Mouse (Mus musculus) forebrain, embryonic 13.5 days (tissue): ENCODE data around the gene Cby3. TPM values are rescaled to one million over a fixed set of nuclear protein-coding genes. Genes with fewer than 3 reads are reported as not detected.
A peak's percentile ranks its signal among the peaks of the same experiment; 100 is the strongest.

Experiments
- ATAC-seq: fragments of 200-750 bp; cut with Nextera tagmentation; 2 replicates; pipeline ENCODE4 v1.8.0; 2017
- H3K27ac ChIP-seq: fragments of 300-500 bp; sonication (generic); 2 replicates; pipeline ENCODE4 v1.5.1; 2015; ENCODE audit warnings: inconsistent platforms, mild to moderate bottlenecking, moderate library complexity
- H3K27me3 ChIP-seq: fragments of 300-500 bp; sonication (generic); 2 replicates; pipeline ENCODE4 v1.6.1; 2015; ENCODE audit warnings: mild to moderate bottlenecking, inconsistent platforms
- H3K36me3 ChIP-seq: fragments of 300-500 bp; sonication (generic); 2 replicates; pipeline ENCODE4 v1.6.1; 2015; ENCODE audit warnings: mild to moderate bottlenecking, inconsistent platforms; ENCODE audit not compliant: poor library complexity, severe bottlenecking
- H3K4me1 ChIP-seq: fragments of 300-500 bp; sonication (generic); 2 replicates; pipeline ENCODE4 v1.6.1; 2015; ENCODE audit warnings: inconsistent platforms
- H3K4me2 ChIP-seq: fragments of 300-500 bp; sonication (generic); 2 replicates; pipeline ENCODE4 v1.6.1; 2015; ENCODE audit warnings: inconsistent platforms, mild to moderate bottlenecking, moderate library complexity
- H3K4me3 ChIP-seq: fragments of 300-500 bp; sonication (generic); 2 replicates; pipeline ENCODE4 v1.5.1; 2015; ENCODE audit warnings: mild to moderate bottlenecking, inconsistent platforms
- H3K9ac ChIP-seq: fragments of 300-500 bp; sonication (generic); 2 replicates; pipeline ENCODE4 v1.6.1; 2015; ENCODE audit warnings: mild to moderate bottlenecking, inconsistent platforms
- H3K9me3 ChIP-seq: fragments of 300-500 bp; sonication (generic); replicated peaks from 2 replicates; pipeline ENCODE4 v1.6.1; 2016; ENCODE audit warnings: inconsistent platforms
- WGBS: fragments of 180-500 bp; shearing (Covaris S2); methylation state at CpG from one replicate; pipeline ENCODE4 v1.1.7; 2015; 5-methylcytosine and 5-hydroxymethylcytosine counted together
- microRNA counts: library from miRNA; unstranded; fragments of <30 nt; microRNA quantifications from one replicate; lab custom pipeline; 2016
- microRNA-seq: library from miRNA; unstranded; fragments of <30 nt; microRNA quantifications from one replicate; pipeline ENCODE4, GENCODE M21; 2016
- polyA plus RNA-seq: library from polyadenylated mRNA; unstranded; fragments of >200 nt; fragmentation: Nextera tagmentation; extraction: Ambion mirVana; gene quantifications from 2 replicates; pipeline ENCODE4 v1.2.1, GENCODE M21; 2015

The Cby3 gene
- polyA plus RNA-seq, 1 experiment from 2014 or later: 0.25 TPM

GRCm38 (mm10) chr11:50396766-50397307, 42.6 kb downstream of the Cby3 start:
- Histone ChIP-seq H3K36me3 (peaks cover 91% of the 10 kb centered on the region), H3K4me2 (no peak overlapping the region), H3K4me1 (no peaks in the 10 kb centered on the region), H3K9me3 (no peaks in the 10 kb centered on the region), H3K27ac (no peak overlapping the region), H3K9ac (no peak overlapping the region), H3K27me3 (no peaks in the 10 kb centered on the region), H3K4me3 (no peak overlapping the region)
- 85% methylated on average over 11 of the region's 11 CpGs for WGBS
- ATAC-seq: no peak

DNA sequence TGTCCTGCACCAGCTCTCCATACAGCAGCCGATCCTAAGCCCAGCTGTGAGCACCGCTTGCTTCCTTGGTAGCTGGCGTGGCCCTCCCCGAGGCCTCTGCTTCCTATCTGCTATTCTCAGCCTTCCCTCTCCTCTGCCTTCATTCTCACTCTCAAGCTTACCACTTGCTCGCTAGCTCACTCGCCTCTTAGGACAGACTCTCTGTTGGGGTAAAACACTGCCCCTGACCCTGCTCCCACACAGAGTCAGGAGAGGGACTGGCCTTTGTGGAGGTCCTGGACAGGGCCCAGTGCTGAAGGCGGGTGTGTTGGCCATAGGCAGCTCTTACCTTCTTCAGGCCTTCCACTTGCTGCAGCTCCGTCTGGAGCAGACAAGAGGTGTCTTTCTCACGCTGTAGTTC, 43.1 kb downstream of the Cby3 start:
- ATAC-seq: no peak
- Histone ChIP-seq H3K4me2 (no peak overlapping the region), H3K27ac (no peak overlapping the region), H3K27me3 (no peaks in the 10 kb centered on the region), H3K36me3 (peaks cover 91% of the 10 kb centered on the region), H3K4me3 (no peak overlapping the region), H3K9me3 (no peaks in the 10 kb centered on the region), H3K9ac (no peak overlapping the region), H3K4me1 (no peaks in the 10 kb centered on the region)
- WGBS: 89% methylated on average over 9 of the region's 9 CpGs

GRCm38 (mm10) chr11:50398803-50399202, 44.5 kb downstream of the Cby3 start:
- WGBS: 92% methylated on average over 13 of the region's 13 CpGs
- no peak for ATAC-seq
- peaks cover 89% of the 10 kb centered on the region for H3K36me3 ChIP-seq

DNA sequence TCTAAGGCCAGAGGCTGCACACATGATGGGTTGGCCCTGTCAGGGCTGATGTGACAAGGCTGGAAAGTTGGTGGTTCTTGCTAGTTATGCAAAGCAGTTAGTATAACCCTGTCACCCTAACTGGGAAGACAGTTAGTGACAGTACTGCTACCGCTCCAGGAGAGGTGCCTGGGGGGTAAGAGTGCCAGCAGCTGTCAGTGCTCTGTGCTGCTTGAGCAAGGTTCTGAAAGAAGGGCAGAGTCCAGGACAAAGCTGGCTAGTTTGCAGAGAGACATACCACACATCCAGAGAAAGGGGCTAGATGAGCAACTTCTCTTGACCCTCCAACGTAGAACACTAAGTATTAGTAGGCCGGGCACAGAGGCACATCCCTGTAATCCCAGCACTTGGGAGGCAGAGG, 48.2 kb downstream of the Cby3 start:
- no peak for ATAC-seq
- Histone ChIP-seq H3K27ac (no peak overlapping the region), H3K9me3 (no peaks in the 10 kb centered on the region), H3K4me3 (no peak overlapping the region), H3K9ac (no peak overlapping the region), H3K36me3 (peaks cover 89% of the 10 kb centered on the region), H3K4me2 (no peak overlapping the region), H3K4me1 (no peaks in the 10 kb centered on the region), H3K27me3 (no peaks in the 10 kb centered on the region)
- 96% methylated on average over 3 of the region's 3 CpGs for WGBS

More at GRCm38 (mm10) chr11:50398803-50399202, 44.5 kb downstream of the Cby3 start:
- Histone ChIP-seq H3K9me3 (no peaks in the 10 kb centered on the region), H3K27ac (no peak overlapping the region), H3K4me1 (no peaks in the 10 kb centered on the region), H3K4me3 (no peak overlapping the region), H3K4me2 (no peak overlapping the region), H3K27me3 (no peaks in the 10 kb centered on the region), H3K9ac (no peak overlapping the region)

DNA sequence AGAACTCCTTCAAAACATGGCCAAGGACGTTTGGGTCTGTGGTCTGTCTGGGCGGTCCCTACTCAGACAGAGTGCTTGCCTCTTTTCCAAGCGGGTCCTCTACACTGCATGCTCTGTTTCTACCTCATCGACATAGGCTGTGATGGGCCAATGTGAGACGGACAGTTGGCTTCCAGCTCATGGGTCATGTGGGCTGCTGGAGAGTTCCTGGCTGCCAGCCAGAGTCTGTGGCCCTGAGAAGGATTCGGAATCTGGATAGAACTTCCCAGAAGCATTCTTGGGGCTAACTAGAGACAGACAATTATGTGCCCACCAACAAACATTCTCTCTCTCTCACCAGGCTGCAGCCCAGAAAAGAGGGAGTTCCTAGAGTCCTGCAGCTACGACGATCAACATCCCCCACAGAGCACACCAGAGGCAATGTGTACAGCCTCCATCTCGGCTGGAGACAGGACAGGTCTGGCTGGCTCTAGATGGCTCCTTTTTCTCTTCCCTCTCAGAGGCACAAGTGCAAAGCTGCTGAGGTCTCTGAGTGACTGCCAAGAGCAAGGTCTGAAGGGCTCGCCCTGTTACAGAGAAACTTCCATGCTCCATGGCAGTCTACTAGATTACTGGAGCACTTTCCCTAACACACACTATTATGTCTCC, 49.2 kb downstream of the Cby3 start:
- no peak overlapping the region for H3K27ac ChIP-seq
- H3K4me2 ChIP-seq: no peak overlapping the region
- H3K36me3 ChIP-seq: peaks cover 82% of the 10 kb centered on the region
- H3K27me3 ChIP-seq: no peaks in the 10 kb centered on the region
- no peak for ATAC-seq
- H3K4me1 ChIP-seq: no peaks in the 10 kb centered on the region
- 83% methylated on average over 10 of the region's 10 CpGs for WGBS
- H3K4me3 ChIP-seq: no peak overlapping the region
- no peak overlapping the region for H3K9ac ChIP-seq
- H3K9me3 ChIP-seq: no peaks in the 10 kb centered on the region

DNA sequence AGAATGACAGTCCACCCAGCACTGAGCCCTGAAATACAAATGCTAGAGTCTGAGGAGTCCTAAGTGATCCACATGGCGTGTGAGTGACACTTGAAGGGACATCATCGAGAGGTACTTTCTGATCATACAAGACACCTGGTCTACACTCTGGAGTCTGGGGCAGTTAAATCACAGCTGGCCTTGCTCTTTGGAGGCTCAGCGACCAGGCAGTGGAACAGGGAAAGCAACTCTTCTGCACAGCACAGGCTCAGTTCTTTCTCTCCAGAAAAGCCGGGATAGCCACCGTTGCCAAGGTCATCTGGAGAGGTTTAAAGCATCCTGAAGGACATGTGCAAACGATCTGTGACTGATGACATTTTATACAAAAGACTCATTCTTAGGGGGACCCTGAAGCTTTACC, 53.0 kb downstream of the Cby3 start:
- H3K36me3 ChIP-seq: peaks cover 79% of the 10 kb centered on the region
- no peak for ATAC-seq
- WGBS: 81% methylated on average over 6 of the region's 6 CpGs

More for the DNA sequence above, 53.0 kb downstream of the Cby3 start:
- Histone ChIP-seq H3K27ac (no peak overlapping the region), H3K9me3 (no peaks in the 10 kb centered on the region), H3K4me3 (no peak overlapping the region), H3K9ac (no peak overlapping the region), H3K4me2 (no peak overlapping the region), H3K4me1 (no peaks in the 10 kb centered on the region), H3K27me3 (no peaks in the 10 kb centered on the region)

MicroRNAs within 50 kb of the gene (microRNA counts, 519-probe panel; counts per million panel counts)
- microRNA mmu-miR-804 (lab: Ali Mortazavi, UCI): 2,968 counts per million, percentile 65 among the panel's probes with 10 or more counts

Small RNA genes within 50 kb of the gene (microRNA-seq; reads per million reads assigned to microRNA genes)
- not detected for gene Mir804

Other genes starting within 250 kb of the Cby3 start
- gene Tbc1d9b, start 223.1 kb upstream of the Cby3 start, polyA plus RNA-seq: 30.2 and 33.0 TPM in 2 replicates
- 24.0 and 26.9 TPM in 2 replicates for gene Mrnip, start 180.0 kb upstream of the Cby3 start, polyA plus RNA-seq
- 194 and 210 TPM in 2 replicates for gene Sqstm1, start 143.6 kb upstream of the Cby3 start, polyA plus RNA-seq
- 10.1 and 12.9 TPM in 2 replicates for gene Mgat4b, start 143.6 kb upstream of the Cby3 start, polyA plus RNA-seq
- gene Ltc4s, start 115.8 kb upstream of the Cby3 start, polyA plus RNA-seq: 1.1 and 1.2 TPM in 2 replicates
- 4.5 and 4.8 TPM in 2 replicates for gene Maml1, start 62.2 kb upstream of the Cby3 start, polyA plus RNA-seq
- 243 and 261 TPM in 2 replicates for gene Canx, start 28.8 kb upstream of the Cby3 start, polyA plus RNA-seq
- gene Hnrnph1, start 22.5 kb downstream of the Cby3 start, polyA plus RNA-seq: 721 and 763 TPM in 2 replicates
- gene Rufy1, start 76.7 kb downstream of the Cby3 start, polyA plus RNA-seq: 26.1 and 28.0 TPM in 2 replicates
- 0.65 and 0.96 TPM in 2 replicates for gene Adamts2, start 247.6 kb downstream of the Cby3 start, polyA plus RNA-seq